14 mouse cellular contexts compared by ENCODE assay signal in genomic region chr2:167380615-167381285, GRCm38 (mm10). TPM values are rescaled to one million over a fixed set of nuclear protein-coding genes. Genes with fewer than 3 reads are reported as not detected.
DNase-seq lines count a peak whose midpoint lies in the region; ATAC-seq and TF ChIP-seq lines count a peak whose summit lies in the region.
"Had no signal": no experiment of that assay in that cellular context is flagged by ENCODE, and none has a peak within 500 bp of the region (broad histone marks: within the 10 kb centered on the region; RNA-seq: fewer than 3 reads in every experiment).

No protein-coding gene starts in this region.

- WGBS in lung, embryonic 14.5 days: 51% methylated on average over 7 of the region's 7 CpGs
- 40% methylated on average over 7 of the region's 7 CpGs for WGBS in lung, postnatal 0 days
- WGBS in kidney, embryonic 14.5 days: 39% methylated on average over 7 of the region's 7 CpGs

- no peak overlapping the region for H3K4me3 ChIP-seq in lung, embryonic 14.5 days (ENCODE audit: low read depth, low read length)
- H3K4me3 ChIP-seq in lung, postnatal 0 days (ENCODE audit: low read depth, low read length): no peak overlapping the region
- no peak overlapping the region for H3K4me3 ChIP-seq in bone marrow macrophage, adult 2 months (ENCODE audit: insufficient read depth, low read length)
- H3K4me3 ChIP-seq in kidney, embryonic 14.5 days (ENCODE audit: low read length): no peak overlapping the region
- H3K4me3 ChIP-seq: heart, embryonic 10.5 days had no signal

- TF ChIP-seq POLR2A in bone marrow macrophage, adult 2 months (IDR thresholded peaks at IDR 0.05; ENCODE audit: borderline replicate concordance, low read depth, low read length): no peak

- no peak for TF ChIP-seq CTCF in lung, embryonic 14.5 days (IDR thresholded peaks at IDR 0.05; ENCODE audit: low read depth)
- TF ChIP-seq CTCF in lung, postnatal 0 days (IDR thresholded peaks at IDR 0.05): no peak
- TF ChIP-seq CTCF in bone marrow macrophage, adult 2 months (IDR thresholded peaks at IDR 0.05; ENCODE audit: low read depth, low read length): no peak

- peaks cover 5% of the 10 kb centered on the region; the same call in 1 of the 2 replicates for H3K4me1 ChIP-seq in lung, embryonic 14.5 days (ENCODE audit: insufficient read depth)
- H3K4me1 ChIP-seq in lung, postnatal 0 days (ENCODE audit: insufficient read depth, low read depth, low read length): no peaks in the 10 kb centered on the region
- peaks cover 71% of the 10 kb centered on the region for H3K4me1 ChIP-seq in bone marrow macrophage, adult 2 months (ENCODE audit: control insufficient read depth, insufficient read depth, low read length)
- peaks cover 33% of the 10 kb centered on the region for H3K4me1 ChIP-seq in kidney, embryonic 14.5 days (ENCODE audit: control insufficient read depth, insufficient read depth, low read length)

- H3K9ac ChIP-seq in lung, embryonic 14.5 days: no peak overlapping the region
- H3K9ac ChIP-seq in lung, postnatal 0 days (replicated peaks; ENCODE audit: low read depth): no peak overlapping the region
- no peak overlapping the region; the same call in 1 of the 2 replicates for H3K9ac ChIP-seq in kidney, embryonic 14.5 days (ENCODE audit: low read depth, low read length)

- H3K36me3 ChIP-seq in lung, embryonic 14.5 days (ENCODE audit: insufficient read depth): no peaks in the 10 kb centered on the region
- H3K36me3 ChIP-seq in lung, postnatal 0 days (ENCODE audit: insufficient read depth, low read length): no peaks in the 10 kb centered on the region
- no peaks in the 10 kb centered on the region for H3K36me3 ChIP-seq in kidney, embryonic 14.5 days (ENCODE audit: control insufficient read depth, insufficient read depth, low read length)
- H3K36me3 ChIP-seq: heart, embryonic 10.5 days had no signal

- no peak for TF ChIP-seq EP300 in lung, postnatal 0 days (IDR thresholded peaks at IDR 0.05)

- no peak overlapping the region for H3K4me2 ChIP-seq in lung, embryonic 14.5 days
- H3K4me2 ChIP-seq in lung, postnatal 0 days (replicated peaks; ENCODE audit: low read depth, low read length): no peak overlapping the region
- no peak overlapping the region for H3K4me2 ChIP-seq in kidney, embryonic 14.5 days (replicated peaks; ENCODE audit: low read depth, low read length)

- H3K27me3 ChIP-seq in lung, embryonic 14.5 days (ENCODE audit: insufficient read depth, low read length): no peaks in the 10 kb centered on the region
- no peaks in the 10 kb centered on the region; the same call in 1 of the 2 replicates for H3K27me3 ChIP-seq in lung, postnatal 0 days (replicated peaks; ENCODE audit: insufficient read depth, low read length)
- no peaks in the 10 kb centered on the region for H3K27me3 ChIP-seq in kidney, embryonic 14.5 days (ENCODE audit: control insufficient read depth, insufficient read depth, low read length)

- H3K9me3 ChIP-seq in lung, embryonic 14.5 days (ENCODE audit: low read depth, low read length): no peaks in the 10 kb centered on the region
- H3K9me3 ChIP-seq in lung, postnatal 0 days (ENCODE audit: low read length): no peaks in the 10 kb centered on the region
- H3K9me3 ChIP-seq in kidney, embryonic 14.5 days (ENCODE audit: control insufficient read depth, low read length): no peaks in the 10 kb centered on the region
- H3K9me3 ChIP-seq: heart, embryonic 10.5 days had no signal

- peak overlapping the region; percentile 56 for H3K27ac ChIP-seq in lung, embryonic 14.5 days (ENCODE audit: low read depth)
- no peak overlapping the region for H3K27ac ChIP-seq in lung, postnatal 0 days (ENCODE audit: low read length)
- H3K27ac ChIP-seq in bone marrow macrophage, adult 2 months (ENCODE audit: insufficient read depth, low read depth, low read length): peak overlapping the region; percentile 2; the same call in 1 of the 2 replicates
- H3K27ac ChIP-seq in kidney, embryonic 14.5 days (ENCODE audit: low read depth, low read length): peak overlapping the region; percentile 57
- H3K27ac ChIP-seq: heart, embryonic 10.5 days had no signal

- ATAC-seq in lung, embryonic 14.5 days (ENCODE audit: insufficient read depth): no peak
- ATAC-seq in lung, postnatal 0 days: no peak
- peak; percentile 6; the same call in 1 of the 2 replicates for ATAC-seq in kidney, embryonic 14.5 days (ENCODE audit: low FRiP score, low TSS enrichment)
- ATAC-seq: hindbrain, embryonic 16.5 days had no signal

- no peak for DNase-seq in lung, embryonic 14.5 days
- no peak for DNase-seq in lung, postnatal 0 days (ENCODE audit: low spot score)
- peak; percentile 42 for DNase-seq in retina, postnatal 1 day
- no peak for DNase-seq in thymus, postnatal 4 days
- DNase-seq in gastrocnemius, postnatal 10 days: no peak
- DNase-seq in urinary bladder, postnatal 10 days (ENCODE audit: low spot score): no peak
- DNase-seq: cerebellum, adult 9-10 months; layer of hippocampus, postnatal 36 days; lung, postnatal 10 days; thymus, adult 18-20 months had no signal

RNA-seq across cellular contexts. Expression of gene B4galt5, which starts 31.8 kb away (rescaled TPM):
- polyA plus RNA-seq in lung, embryonic 14.5 days (2014; fragmentation: Nextera tagmentation; extraction: Ambion mirVana): 20.5 and 24.1 TPM in 2 replicates
- 10.3 and 12.2 TPM in 2 replicates for polyA plus RNA-seq in lung, postnatal 0 days (2015; fragmentation: Nextera tagmentation; extraction: Ambion mirVana)
- 57.1 and 69.9 TPM in 2 replicates for polyA plus RNA-seq in bone marrow macrophage, adult 2 months (2012; ENCODE audit: insufficient read depth, insufficient read length, missing spikeins)
- polyA plus RNA-seq in kidney, embryonic 14.5 days (2014; fragmentation: Nextera tagmentation; extraction: Ambion mirVana): 12.2 and 13.1 TPM in 2 replicates
- 10 to 100 TPM; 21.1 to 26.0 TPM for total RNA-seq in gastrocnemius, postnatal 10 days (2021)

RNA-seq across cellular contexts. Expression of gene Slc9a8, which starts 40.8 kb away (rescaled TPM):
- 22.5 and 23.6 TPM in 2 replicates for polyA plus RNA-seq in lung, embryonic 14.5 days (2014; fragmentation: Nextera tagmentation; extraction: Ambion mirVana)
- 9.2 and 9.8 TPM in 2 replicates for polyA plus RNA-seq in lung, postnatal 0 days (2015; fragmentation: Nextera tagmentation; extraction: Ambion mirVana)
- polyA plus RNA-seq in bone marrow macrophage, adult 2 months (2012; ENCODE audit: insufficient read depth, insufficient read length, missing spikeins): 23.4 and 27.4 TPM in 2 replicates
- polyA plus RNA-seq in kidney, embryonic 14.5 days (2014; fragmentation: Nextera tagmentation; extraction: Ambion mirVana): 15.3 and 28.6 TPM in 2 replicates
- 10 to 100 TPM; 29.2 to 33.3 TPM for total RNA-seq in gastrocnemius, postnatal 10 days (2021)
